Mouse (Mus musculus) lung, embryonic 15.5 days (tissue): ENCODE data around the gene Dclk1. TPM values are rescaled to one million over a fixed set of nuclear protein-coding genes. Genes with fewer than 3 reads are reported as not detected.

Experiments used
- ATAC-seq: fragments of 200-750 bp; cut with Nextera tagmentation; 2 replicates; pipeline ENCODE4 v1.8.0; 2017; ENCODE audit warnings: moderate number of reproducible peaks, borderline replicate concordance; ENCODE audit not compliant: low FRiP score, low TSS enrichment; ENCODE audit errors: extremely low read depth
- H3K27ac ChIP-seq: fragments of 300-500 bp; sonication (generic); 2 replicates; pipeline ENCODE4 v1.5.1; 2015; ENCODE audit warnings: moderate library complexity, mild to moderate bottlenecking, inconsistent platforms
- H3K27me3 ChIP-seq: fragments of 300-500 bp; sonication (generic); 2 replicates; pipeline ENCODE4 v1.6.1; 2015; ENCODE audit warnings: inconsistent platforms
- H3K36me3 ChIP-seq: fragments of 300-500 bp; sonication (generic); 2 replicates; pipeline ENCODE4 v1.6.1; 2015; ENCODE audit warnings: inconsistent platforms
- H3K4me1 ChIP-seq: fragments of 300-500 bp; sonication (generic); 2 replicates; pipeline ENCODE4 v1.6.1; 2015; ENCODE audit warnings: inconsistent platforms
- H3K4me2 ChIP-seq: fragments of 300-500 bp; sonication (generic); 2 replicates; pipeline ENCODE4 v1.6.1; 2015; ENCODE audit warnings: inconsistent platforms, mild to moderate bottlenecking, moderate library complexity
- H3K4me3 ChIP-seq: fragments of 300-500 bp; sonication (generic); 2 replicates; pipeline ENCODE4 v1.5.1; 2015; ENCODE audit warnings: mild to moderate bottlenecking, inconsistent platforms
- H3K9ac ChIP-seq: fragments of 300-500 bp; sonication (generic); 2 replicates; pipeline ENCODE4 v1.6.1; 2015; ENCODE audit warnings: inconsistent platforms
- H3K9me3 ChIP-seq: fragments of 300-500 bp; sonication (generic); 2 replicates; pipeline ENCODE4 v1.6.1; 2016; ENCODE audit warnings: inconsistent platforms
- WGBS: fragments of 180-500 bp; shearing (Covaris S2); methylation state at CpG from one replicate; pipeline ENCODE4 v1.1.7; 2015; 5-methylcytosine and 5-hydroxymethylcytosine counted together
- polyA plus RNA-seq: library from polyadenylated mRNA; unstranded; fragments of >200 nt; fragmentation: Nextera tagmentation; extraction: Ambion mirVana; gene quantifications from 2 replicates; pipeline ENCODE4 v1.2.1, GENCODE M21; 2015

Gene Dclk1
- polyA plus RNA-seq, 1 experiment from 2014 or later: 10.7 TPM

DNA sequence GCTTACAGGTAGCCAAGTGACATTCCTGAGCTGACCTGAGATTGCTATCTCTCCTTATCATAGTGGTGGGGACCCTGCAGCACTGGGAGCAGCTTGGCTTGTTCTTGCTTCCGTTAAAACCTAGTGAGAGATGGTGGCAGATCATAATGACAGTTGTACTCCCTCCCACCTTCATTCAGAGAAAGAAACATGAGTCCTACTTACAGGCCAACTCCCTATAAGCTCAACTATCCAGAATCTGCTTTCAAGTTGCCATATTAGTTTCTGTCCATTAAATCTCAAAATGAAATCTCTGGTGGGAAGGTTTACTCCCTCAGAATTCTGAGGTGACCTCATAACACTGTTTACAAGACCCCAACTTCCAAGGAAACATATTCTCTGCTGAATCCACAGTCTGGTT lies 316.4 kb downstream of the Dclk1 start:
- Histone ChIP-seq H3K27me3 (no peaks in the 10 kb centered on the region), H3K9me3 (no peaks in the 10 kb centered on the region), H3K4me2 (no peak overlapping the region), H3K4me1 (0 out of 2 replicates have a peak, but pooled peaks cover 5% of the 10 kb centered on the region), H3K36me3 (no peaks in the 10 kb centered on the region), H3K27ac (no peak overlapping the region), H3K4me3 (no peak overlapping the region), H3K9ac (no peak overlapping the region)
- ATAC-seq: no peak
- WGBS: 30% methylated on average over 1 of the region's 1 CpGs

DNA sequence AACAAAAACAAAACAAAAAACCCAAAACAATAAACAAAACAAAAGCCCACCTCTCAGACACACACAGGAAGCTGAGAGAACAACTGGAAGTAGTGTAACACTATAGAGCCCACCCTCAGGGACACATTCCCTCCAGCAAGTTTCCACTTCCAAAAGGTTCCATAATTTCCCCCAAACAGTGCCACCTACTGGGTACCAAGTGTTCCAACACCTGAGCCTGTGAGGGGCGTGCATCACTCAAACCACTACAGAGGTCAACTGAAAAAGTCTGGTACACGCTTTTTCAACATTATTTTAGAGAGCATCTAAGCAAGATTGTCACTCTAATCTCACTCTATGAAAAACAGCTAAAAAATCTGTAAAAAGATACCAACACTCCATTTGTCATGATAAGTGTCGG lies 325.3 kb downstream of the Dclk1 start:
- Histone ChIP-seq H3K4me2 (no peak overlapping the region), H3K4me3 (no peak overlapping the region), H3K27me3 (no peaks in the 10 kb centered on the region), H3K9me3 (no peaks in the 10 kb centered on the region), H3K4me1 (no peaks in the 10 kb centered on the region), H3K9ac (no peak overlapping the region), H3K27ac (no peak overlapping the region), H3K36me3 (no peaks in the 10 kb centered on the region)
- 75% methylated on average over 3 of the region's 3 CpGs for WGBS
- no peak for ATAC-seq

DNA sequence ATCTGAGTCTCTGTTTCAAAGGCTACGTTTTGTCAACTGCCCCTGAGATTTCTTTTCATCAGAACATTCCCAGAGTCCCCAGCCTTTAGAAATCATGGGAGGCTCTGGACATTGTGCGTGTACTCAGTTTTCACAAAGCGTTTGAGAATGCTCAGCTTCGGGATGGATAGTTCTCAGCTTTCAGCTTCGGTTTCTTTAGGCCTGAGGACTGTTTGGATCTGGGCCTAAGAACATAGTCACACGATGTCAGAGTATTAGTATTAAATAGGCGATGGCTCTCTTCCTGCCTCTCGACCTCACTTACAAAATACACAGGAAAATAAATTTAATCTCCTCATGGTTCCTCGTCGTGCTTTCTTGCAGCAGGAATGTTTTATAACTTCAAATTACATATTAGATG lies 327.4 kb downstream of the Dclk1 start:
- no peak overlapping the region for H3K4me2 ChIP-seq
- no peak for ATAC-seq
- no peak overlapping the region for H3K27ac ChIP-seq
- H3K9ac ChIP-seq: no peak overlapping the region
- no peak overlapping the region for H3K4me3 ChIP-seq
- no peaks in the 10 kb centered on the region for H3K36me3 ChIP-seq
- no peaks in the 10 kb centered on the region for H3K4me1 ChIP-seq
- H3K27me3 ChIP-seq: no peaks in the 10 kb centered on the region
- WGBS: 55% methylated on average over 10 of the region's 10 CpGs
- H3K9me3 ChIP-seq: no peaks in the 10 kb centered on the region

DNA sequence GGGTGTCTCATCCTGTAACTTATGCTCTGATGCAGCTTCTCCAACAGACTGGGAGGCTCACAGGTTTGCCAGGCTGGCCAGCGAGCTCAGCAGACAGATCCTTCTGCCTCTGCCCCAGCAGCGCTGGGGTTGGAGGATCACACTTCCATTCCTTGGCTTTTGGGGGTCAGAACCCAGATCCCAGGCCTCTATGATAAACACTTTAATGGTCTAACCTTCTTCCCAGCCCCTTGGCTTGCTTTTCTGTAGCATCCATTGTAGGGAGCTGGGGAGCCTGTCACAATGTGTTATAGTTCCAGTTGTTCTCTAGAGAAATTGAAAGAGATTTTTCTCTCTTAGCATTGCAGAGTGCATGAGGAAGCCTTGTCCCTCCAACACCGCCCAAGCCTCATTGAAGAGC lies 328.9 kb downstream of the Dclk1 start:
- ATAC-seq: no peak
- 85% methylated on average over 3 of the region's 3 CpGs for WGBS

DNA sequence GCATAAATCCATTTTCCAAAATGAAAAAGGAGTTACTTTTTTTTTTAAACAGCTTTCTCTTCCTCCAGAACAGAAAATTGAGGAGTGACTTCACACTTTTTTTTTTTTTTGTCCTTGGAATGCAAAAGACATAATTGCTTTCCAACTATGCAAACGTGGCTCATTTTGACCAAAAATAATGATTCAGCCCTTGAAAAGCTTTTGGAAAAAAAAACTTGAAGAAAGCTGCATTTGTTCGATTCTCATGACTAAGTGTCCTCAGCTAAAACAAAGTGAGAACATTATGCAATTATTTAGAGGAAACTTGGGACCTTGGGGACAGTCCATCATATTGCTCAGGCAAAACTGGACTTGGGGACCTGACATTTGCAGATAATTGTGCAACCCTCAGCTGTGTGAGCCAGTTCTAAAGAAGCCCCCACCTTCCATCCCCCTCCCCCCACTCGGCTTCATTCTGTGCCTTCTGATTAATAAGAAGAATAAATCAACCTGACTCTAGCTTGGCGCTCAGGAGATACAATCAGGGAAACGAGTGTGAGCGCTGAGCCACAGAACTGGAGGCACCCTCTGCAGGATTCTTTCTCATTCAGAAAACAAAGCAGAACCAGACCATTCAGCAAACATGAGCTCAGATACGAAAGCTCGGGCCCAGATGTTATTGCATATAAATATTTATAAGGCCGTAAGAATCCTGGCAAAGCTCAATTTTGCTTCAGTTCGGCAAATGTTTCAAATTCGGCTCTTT lies 329.6 kb downstream of the Dclk1 start:
- WGBS: 39% methylated on average over 11 of the region's 11 CpGs
- Histone ChIP-seq H3K9ac (no peak overlapping the region), H3K4me1 (no peaks in the 10 kb centered on the region), H3K9me3 (no peaks in the 10 kb centered on the region), H3K4me2 (no peak overlapping the region), H3K27me3 (no peaks in the 10 kb centered on the region), H3K27ac (no peak overlapping the region), H3K4me3 (no peak overlapping the region), H3K36me3 (no peaks in the 10 kb centered on the region)
- ATAC-seq: no peak

More for the DNA sequence above, 328.9 kb downstream of the Dclk1 start:
- H3K27me3 ChIP-seq: no peaks in the 10 kb centered on the region
- no peaks in the 10 kb centered on the region for H3K36me3 ChIP-seq
- H3K9ac ChIP-seq: no peak overlapping the region
- H3K9me3 ChIP-seq: no peaks in the 10 kb centered on the region
- no peaks in the 10 kb centered on the region for H3K4me1 ChIP-seq
- no peak overlapping the region for H3K4me2 ChIP-seq
- no peak overlapping the region for H3K4me3 ChIP-seq
- no peak overlapping the region for H3K27ac ChIP-seq

DNA sequence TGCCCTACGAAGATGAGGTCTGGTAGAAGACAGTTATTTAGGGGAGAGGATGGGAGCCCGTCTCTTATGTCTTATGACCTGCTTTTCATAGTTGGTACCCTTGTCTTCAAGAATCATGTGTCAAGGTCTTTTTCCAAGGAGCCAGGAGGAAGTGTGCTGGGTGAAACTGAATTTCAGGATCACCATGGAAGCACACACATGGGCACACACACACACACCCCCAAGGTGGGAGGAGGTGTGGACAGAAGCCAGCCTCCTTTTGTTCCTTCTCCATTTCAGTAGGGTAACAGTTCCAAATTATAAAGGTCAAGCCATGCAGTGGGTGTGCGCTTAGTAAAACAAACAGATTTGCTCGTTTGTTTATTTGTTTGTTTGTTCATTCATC lies 330.1 kb downstream of the Dclk1 start:
- Histone ChIP-seq H3K9me3 (no peaks in the 10 kb centered on the region), H3K27ac (no peak overlapping the region), H3K4me1 (no peaks in the 10 kb centered on the region), H3K36me3 (no peaks in the 10 kb centered on the region), H3K4me3 (no peak overlapping the region), H3K9ac (no peak overlapping the region), H3K4me2 (no peak overlapping the region), H3K27me3 (no peaks in the 10 kb centered on the region)
- ATAC-seq: no peak
- 62% methylated on average over 4 of the region's 4 CpGs for WGBS

DNA sequence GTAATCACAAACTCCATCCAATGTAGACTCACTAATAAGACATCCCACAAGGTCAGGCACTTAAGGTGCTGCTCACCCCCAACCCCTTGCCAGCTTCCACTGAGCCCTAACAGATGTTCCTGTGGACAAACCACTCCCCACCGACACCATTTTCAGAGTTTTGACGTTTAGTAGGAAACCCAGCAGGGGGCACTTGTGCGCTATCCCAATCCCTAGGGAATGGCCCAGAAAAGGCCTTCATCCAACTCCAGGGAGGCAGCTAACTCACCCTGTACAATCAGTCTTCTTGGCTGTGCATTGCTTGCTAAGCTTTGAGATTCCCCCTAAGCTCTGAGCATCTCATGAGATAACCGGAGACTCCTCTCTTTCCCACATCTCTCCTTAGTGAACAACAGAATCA lies 331.8 kb downstream of the Dclk1 start:
- H3K27ac ChIP-seq: no peak overlapping the region
- H3K9me3 ChIP-seq: no peaks in the 10 kb centered on the region
- H3K36me3 ChIP-seq: no peaks in the 10 kb centered on the region
- no peak for ATAC-seq
- no peak overlapping the region for H3K9ac ChIP-seq
- no peaks in the 10 kb centered on the region for H3K4me1 ChIP-seq
- WGBS: 39% methylated on average over 4 of the region's 4 CpGs
- H3K4me2 ChIP-seq: no peak overlapping the region
- no peaks in the 10 kb centered on the region for H3K27me3 ChIP-seq
- H3K4me3 ChIP-seq: no peak overlapping the region

DNA sequence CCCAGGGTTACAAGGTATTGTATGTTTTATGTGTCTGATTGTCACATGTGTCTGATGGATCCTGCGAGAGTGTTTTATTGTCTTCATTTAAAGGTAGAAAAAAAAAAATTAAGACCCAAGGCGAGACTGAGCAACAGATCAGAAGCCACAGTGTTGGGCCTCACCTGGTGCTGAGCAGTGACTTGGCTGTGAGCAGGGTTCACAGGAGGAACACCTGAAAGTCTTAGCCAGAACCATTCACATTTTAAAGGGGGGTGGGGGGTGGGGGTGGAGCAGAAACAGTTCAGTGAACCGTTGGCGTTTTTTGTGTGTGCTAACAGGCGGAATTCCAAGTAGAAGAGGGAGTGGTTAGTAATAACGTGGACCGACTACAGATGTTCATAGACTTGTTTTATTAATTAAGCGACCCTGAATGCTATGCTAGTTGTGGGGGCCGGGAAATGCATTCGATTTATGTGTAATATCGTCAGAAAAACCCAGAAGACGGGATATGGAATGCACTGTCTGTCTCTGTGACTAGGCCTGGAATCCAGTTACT lies 345.3 kb downstream of the Dclk1 start:
- 40% methylated on average over 12 of the region's 12 CpGs for WGBS
- H3K4me3 ChIP-seq: no peak overlapping the region
- peaks cover 10% of the 10 kb centered on the region for H3K4me1 ChIP-seq
- H3K36me3 ChIP-seq: no peaks in the 10 kb centered on the region
- H3K27ac ChIP-seq: no peak overlapping the region
- no peaks in the 10 kb centered on the region for H3K27me3 ChIP-seq
- H3K9me3 ChIP-seq: no peaks in the 10 kb centered on the region
- H3K4me2 ChIP-seq: no peak overlapping the region
- no peak for ATAC-seq
- H3K9ac ChIP-seq: no peak overlapping the region

DNA sequence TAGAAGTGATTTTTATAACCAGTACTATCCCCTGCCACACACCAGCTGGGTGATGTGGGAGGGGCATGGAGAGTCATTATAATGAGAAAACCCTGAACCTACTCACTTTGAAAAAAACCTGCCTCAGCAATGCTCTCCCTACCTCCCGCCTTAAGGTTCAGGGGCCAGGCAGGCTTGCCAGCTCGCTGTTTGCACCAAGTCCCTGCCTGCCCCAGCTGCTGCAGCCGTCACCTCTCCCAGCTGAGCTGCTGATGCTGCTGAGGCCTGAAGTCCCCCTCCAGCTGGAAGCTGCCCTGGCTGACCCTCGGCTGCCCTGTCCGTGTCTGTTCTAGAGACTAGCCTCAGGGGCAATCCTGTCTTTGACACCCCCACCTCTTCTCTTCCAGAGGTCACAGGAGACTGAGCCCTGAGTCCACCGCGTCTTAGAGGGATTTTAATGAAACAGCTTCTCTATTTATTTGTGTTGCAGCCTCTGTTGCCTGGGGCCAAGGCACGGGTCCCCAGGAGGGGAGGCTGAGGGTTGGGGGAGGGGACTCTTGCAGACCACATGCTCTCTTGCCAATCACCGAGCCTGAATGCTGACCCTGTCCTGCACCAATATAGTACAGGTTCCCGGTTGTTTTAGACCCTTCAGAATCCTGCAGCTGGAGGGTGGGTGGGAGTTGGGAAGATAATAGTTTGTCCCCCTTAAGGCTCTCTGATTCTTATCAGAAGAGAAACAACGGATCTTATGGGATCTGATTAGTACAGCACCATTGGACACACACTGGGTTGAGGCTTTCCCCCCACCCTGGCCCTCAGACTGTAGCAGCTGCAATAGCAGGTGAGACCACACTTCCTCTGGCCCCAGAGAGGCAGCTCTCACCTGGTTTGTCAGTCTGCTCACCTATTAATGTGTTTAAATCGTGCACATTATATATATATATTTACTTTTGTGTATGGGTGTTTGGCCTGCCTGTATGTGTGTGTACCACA lies 346.1 kb downstream of the Dclk1 start:
- no peak overlapping the region for H3K9ac ChIP-seq
- H3K27me3 ChIP-seq: no peaks in the 10 kb centered on the region
- H3K27ac ChIP-seq: no peak overlapping the region
- no peak overlapping the region for H3K4me2 ChIP-seq
- WGBS: 16% methylated on average over 12 of the region's 12 CpGs
- ATAC-seq: peak; percentile 31; the same call in 1 of the 2 replicates
- H3K4me3 ChIP-seq: no peak overlapping the region
- no peaks in the 10 kb centered on the region for H3K36me3 ChIP-seq
- peaks cover 10% of the 10 kb centered on the region for H3K4me1 ChIP-seq
- H3K9me3 ChIP-seq: no peaks in the 10 kb centered on the region

Other genes with a start within 250 kb of the Dclk1 start
- 4.6 and 6.0 TPM in 2 replicates for gene Ccna1, start 186.9 kb upstream of the Dclk1 start, polyA plus RNA-seq
- gene Spg20, start 130.3 kb upstream of the Dclk1 start, polyA plus RNA-seq: 39.5 and 39.7 TPM in 2 replicates
- gene Ccdc169, start 105.0 kb upstream of the Dclk1 start, polyA plus RNA-seq: not detected in 2 replicates
- gene Sohlh2, start 60.3 kb upstream of the Dclk1 start, polyA plus RNA-seq: 0.06 and 0.12 TPM in 2 replicates
- gene Gm21954, start 229.8 kb downstream of the Dclk1 start, polyA plus RNA-seq: not detected in 2 replicates